Mouse (Mus musculus) thymus, adult 2 months (tissue): Measurements from ENCODE around the gene Opn5. TPM values are rescaled to one million over a fixed set of nuclear protein-coding genes. Genes with fewer than 3 reads are reported as not detected.

ENCODE experiments used
- DNase-seq: peaks from one replicate; pipeline ENCODE4 v3.0.0; 2021
- H3K27ac ChIP-seq: fragments of 200-500 bp; 2 replicates; pipeline ENCODE4 v1.5.1; 2012; ENCODE audit warnings: low read length, control low read depth; ENCODE audit not compliant: control insufficient read depth, insufficient read depth
- H3K27me3 ChIP-seq: fragments of 200-500 bp; 2 replicates; pipeline ENCODE4 v1.6.1; 2012; ENCODE audit warnings: mild to moderate bottlenecking, low read length, moderate library complexity, mixed read lengths; ENCODE audit not compliant: control insufficient read depth, insufficient read depth
- H3K36me3 ChIP-seq: fragments of 200-500 bp; 2 replicates; pipeline ENCODE4 v1.6.1; 2012; ENCODE audit warnings: mild to moderate bottlenecking, low read length, moderate library complexity; ENCODE audit not compliant: control insufficient read depth, insufficient read depth
- H3K4me1 ChIP-seq: fragments of 200-500 bp; replicated peaks from 2 replicates; pipeline ENCODE4 v1.6.1; 2012; ENCODE audit warnings: low read length; ENCODE audit not compliant: control insufficient read depth, insufficient read depth
- H3K4me3 ChIP-seq: fragments of 200-500 bp; 2 replicates; pipeline ENCODE4 v1.5.1; 2012; ENCODE audit warnings: mild to moderate bottlenecking, low read length, control low read depth, moderate library complexity; ENCODE audit not compliant: control insufficient read depth, insufficient read depth
- CTCF ChIP-seq: fragments of 200-500 bp; IDR thresholded peaks from 2 replicates; pipeline ENCODE4 v1.5.1; 2012; ENCODE audit warnings: mild to moderate bottlenecking, control low read depth, low read length, moderate library complexity, borderline replicate concordance; ENCODE audit not compliant: control insufficient read depth, poor library complexity, insufficient read depth; ENCODE audit errors: extremely low read depth
- POLR2A ChIP-seq: fragments of 200-500 bp; IDR thresholded peaks from 2 replicates; pipeline ENCODE4 v1.6.1; 2012; ENCODE audit warnings: mild to moderate bottlenecking, low read length, control low read depth, moderate library complexity; ENCODE audit not compliant: control insufficient read depth, poor library complexity, insufficient read depth; ENCODE audit errors: extremely low read depth
- WGBS: fragments of 180-500 bp; shearing (Covaris S2); methylation state at CpG from one replicate; pipeline ENCODE4 v1.1.7; 2018; 5-methylcytosine and 5-hydroxymethylcytosine counted together
- polyA plus RNA-seq: library from polyadenylated mRNA; depleted of rRNA; stranded (reverse); fragments of >200 nt; gene quantifications from 2 replicates; pipeline ENCODE4 v1.2.3, GENCODE M21; 2012

Gene Opn5
- polyA plus RNA-seq, 1 experiment = not detected

DNA sequence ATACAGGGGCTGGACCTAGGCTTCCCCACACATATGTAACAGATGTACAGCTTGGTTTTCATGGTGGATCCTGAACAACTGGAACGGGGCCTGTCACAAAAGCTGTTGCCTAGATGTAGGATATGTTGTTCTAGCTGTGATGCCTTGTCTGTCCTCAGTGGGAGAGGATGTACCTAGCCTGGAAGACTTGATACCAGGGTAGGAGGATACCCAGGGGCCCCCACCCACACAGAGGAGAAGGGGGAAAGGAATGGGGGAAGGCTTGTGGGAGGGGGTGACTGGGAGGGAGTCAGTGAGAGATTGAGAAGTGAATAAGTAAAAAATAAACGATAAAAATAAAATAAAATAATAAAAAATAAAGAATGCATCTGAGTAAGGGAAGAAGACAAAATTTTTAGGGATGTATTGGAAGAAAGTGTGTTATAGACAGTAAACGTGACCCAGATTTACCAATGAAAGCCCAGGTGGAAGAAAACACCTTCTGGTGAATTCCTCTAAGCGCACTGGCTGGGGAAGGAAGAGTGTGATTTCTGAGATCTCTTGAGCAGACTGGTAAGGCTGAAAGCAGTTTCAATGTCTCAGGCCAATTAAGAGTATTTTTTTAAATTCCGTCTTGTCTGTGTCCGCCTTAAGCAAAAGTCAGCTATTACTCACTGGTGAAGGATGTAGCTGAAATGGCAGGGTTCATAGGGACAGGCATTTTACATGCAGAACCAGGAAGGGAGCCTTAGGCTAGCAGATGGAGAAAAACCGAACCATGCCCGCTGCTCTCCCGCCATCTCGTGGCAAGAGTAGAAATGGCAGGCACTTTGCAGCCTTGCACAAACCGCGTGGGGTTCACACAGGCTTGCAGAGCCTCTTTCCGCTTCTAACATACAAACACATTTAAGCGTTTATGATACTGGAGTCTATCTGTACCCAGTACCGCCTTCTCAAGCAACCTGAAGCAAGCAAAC lies 8.1 kb downstream of the Opn5 start:
- peak; percentile 16 for DNase-seq
- 33% methylated on average over 15 of the region's 15 CpGs for WGBS
- no peak overlapping the region for H3K27ac ChIP-seq
- H3K4me1 ChIP-seq = no peaks in the 10 kb centered on the region
- no peak overlapping the region for H3K4me3 ChIP-seq
- no peaks in the 10 kb centered on the region for H3K36me3 ChIP-seq
- no peaks in the 10 kb centered on the region for H3K27me3 ChIP-seq
- TF ChIP-seq POLR2A = no peak
- TF ChIP-seq CTCF = peak; percentile 53; the same call in 1 of the 2 replicates

DNA sequence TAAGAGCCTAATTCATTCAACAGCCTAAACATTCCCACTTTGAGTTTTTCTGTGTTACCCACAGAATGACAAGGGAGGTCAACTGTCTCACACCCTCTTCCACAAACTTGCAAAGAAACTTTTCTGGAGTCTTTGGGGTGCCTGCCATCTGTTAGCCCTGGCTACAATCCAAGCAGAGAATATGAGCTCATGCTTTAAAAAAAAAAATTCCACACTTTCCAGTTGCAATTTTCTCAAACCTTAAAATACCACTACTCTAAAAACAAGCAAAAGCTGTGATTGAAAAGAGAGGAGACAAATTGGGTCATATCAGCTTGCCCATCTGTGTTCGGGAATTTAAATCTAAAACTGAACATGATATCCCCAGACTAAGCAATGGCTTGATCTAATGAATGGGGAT lies 24.7 kb downstream of the Opn5 start:
- Histone ChIP-seq H3K27ac (no peak overlapping the region), H3K4me1 (no peaks in the 10 kb centered on the region), H3K36me3 (no peaks in the 10 kb centered on the region), H3K4me3 (no peak overlapping the region), H3K27me3 (no peaks in the 10 kb centered on the region)
- TF ChIP-seq CTCF = no peak
- no peak for TF ChIP-seq POLR2A
- DNase-seq = no peak
- WGBS = 86% methylated on average over 1 of the region's 1 CpGs

DNA sequence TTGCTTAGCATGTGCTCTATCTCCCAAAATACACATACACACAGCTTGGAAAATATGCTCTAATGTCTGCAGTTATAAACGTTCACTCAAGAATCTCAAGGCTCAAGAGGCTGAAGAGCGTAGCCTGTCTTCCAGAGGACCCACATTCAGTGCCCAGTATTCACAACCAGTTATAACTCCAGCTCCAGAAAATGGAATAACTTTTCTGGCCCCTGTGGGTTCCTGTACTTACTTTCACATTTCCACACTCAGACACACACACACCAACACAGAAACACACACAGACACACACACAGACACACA lies 28.2 kb downstream of the Opn5 start:
- no peaks in the 10 kb centered on the region for H3K4me1 ChIP-seq
- no peak overlapping the region for H3K4me3 ChIP-seq
- DNase-seq = no peak
- H3K27me3 ChIP-seq = no peaks in the 10 kb centered on the region
- H3K36me3 ChIP-seq = no peaks in the 10 kb centered on the region
- WGBS = 91% methylated on average over 2 of the region's 2 CpGs
- no peak for TF ChIP-seq CTCF
- TF ChIP-seq POLR2A = no peak
- no peak overlapping the region for H3K27ac ChIP-seq

DNA sequence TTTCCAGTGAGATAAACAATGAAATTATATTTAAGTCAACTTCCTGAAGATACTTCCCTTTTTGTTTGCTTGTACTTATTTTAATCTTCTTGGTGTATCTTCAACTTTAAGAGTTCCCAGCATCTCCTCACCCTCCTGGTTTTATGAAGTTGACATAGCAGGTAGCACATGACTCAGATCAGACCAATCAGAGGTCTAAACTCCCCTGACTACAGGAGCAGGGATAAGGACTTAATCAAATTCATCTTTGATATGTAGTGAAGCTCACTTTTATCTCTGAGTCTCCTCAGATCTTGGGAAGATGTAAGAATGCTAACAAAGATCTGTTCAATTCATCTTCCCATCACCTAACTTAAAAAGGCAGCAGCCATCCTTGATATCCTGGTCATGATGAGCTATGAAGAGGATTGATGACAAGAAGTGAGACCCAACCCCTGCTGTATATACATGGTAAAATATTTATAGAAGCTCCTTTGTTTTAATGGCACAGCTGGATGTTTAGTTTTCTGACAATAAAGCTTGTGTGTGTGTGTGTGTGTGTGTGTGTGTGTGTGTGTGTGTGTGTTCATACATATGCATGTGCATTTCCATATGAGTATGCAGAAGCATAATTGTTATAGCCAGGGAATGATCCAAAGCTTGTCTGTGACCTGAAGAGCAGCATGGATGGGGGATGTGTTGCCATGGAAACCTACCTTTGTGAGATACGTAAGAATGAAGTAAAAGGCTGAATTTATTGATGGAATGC lies 28.7 kb downstream of the Opn5 start:
- no peaks in the 10 kb centered on the region for H3K4me1 ChIP-seq
- 97% methylated on average over 1 of the region's 1 CpGs for WGBS
- no peaks in the 10 kb centered on the region for H3K27me3 ChIP-seq
- H3K36me3 ChIP-seq = no peaks in the 10 kb centered on the region
- no peak for DNase-seq
- TF ChIP-seq CTCF (no peak), POLR2A (no peak)
- no peak overlapping the region for H3K27ac ChIP-seq
- no peak overlapping the region for H3K4me3 ChIP-seq

DNA sequence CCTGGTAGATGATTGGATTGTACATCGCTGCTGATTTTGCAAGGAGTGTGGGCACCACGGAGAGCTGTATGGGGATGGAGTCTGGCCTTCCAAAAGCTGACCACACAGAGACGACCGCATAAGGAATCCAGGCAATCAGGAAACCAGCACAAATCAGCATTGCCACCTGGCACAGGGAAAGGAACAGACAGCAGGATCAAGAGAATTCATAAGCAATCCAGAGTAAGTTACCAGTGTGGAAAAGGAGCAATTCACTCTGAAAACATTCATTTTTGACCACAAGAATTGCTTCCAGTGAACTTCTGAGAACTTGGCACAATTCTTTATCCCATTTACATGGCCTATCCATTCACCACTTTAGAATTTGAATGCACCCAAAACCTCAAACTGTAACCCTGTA lies 30.6 kb downstream of the Opn5 start:
- 79% methylated on average over 4 of the region's 4 CpGs for WGBS
- Histone ChIP-seq H3K36me3 (no peaks in the 10 kb centered on the region), H3K27me3 (no peaks in the 10 kb centered on the region), H3K27ac (no peak overlapping the region), H3K4me1 (no peaks in the 10 kb centered on the region), H3K4me3 (no peak overlapping the region)
- TF ChIP-seq POLR2A (no peak), CTCF (no peak)
- DNase-seq = no peak

DNA sequence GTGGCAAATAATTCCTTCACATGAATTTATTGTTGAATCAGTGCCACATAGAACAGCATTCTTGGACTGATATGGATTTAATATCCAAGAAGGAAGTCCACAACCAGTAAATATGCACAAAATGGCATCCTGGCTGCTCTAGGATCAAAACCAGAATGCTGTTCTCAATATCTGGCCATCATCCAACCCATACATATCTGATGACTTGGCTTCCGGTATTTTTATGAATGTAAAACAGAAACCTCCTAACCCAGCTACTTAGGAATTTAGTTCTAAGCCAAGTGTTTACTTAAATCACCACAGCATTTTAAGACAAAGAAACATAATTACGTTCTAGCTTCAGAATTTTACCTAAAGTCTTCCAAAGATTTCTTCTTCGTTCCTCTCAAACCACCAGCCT lies 31.0 kb downstream of the Opn5 start:
- 89% methylated on average over 3 of the region's 3 CpGs for WGBS
- TF ChIP-seq POLR2A (no peak), CTCF (no peak)
- H3K27ac ChIP-seq = no peak overlapping the region
- DNase-seq = no peak
- H3K36me3 ChIP-seq = no peaks in the 10 kb centered on the region
- H3K27me3 ChIP-seq = no peaks in the 10 kb centered on the region
- H3K4me1 ChIP-seq = no peaks in the 10 kb centered on the region
- no peak overlapping the region for H3K4me3 ChIP-seq
